Mouse (Mus musculus): Measurements from ENCODE around the gene Mybpc1. TPM values are rescaled to one million over a fixed set of nuclear protein-coding genes. Genes with fewer than 3 reads are reported as not detected.
"Not testable (repeated sequence)": the region's sequence is repeated elsewhere in the genome, so short reads cannot be mapped to it uniquely, and the experiment has no call there.

The Mybpc1 gene
- total RNA-seq, 2 experiments from 2014 or later: 2.0 to 2.8 TPM

- no peak for DNase-seq (ENCODE audit: low spot score in 2 of 2)
Measured at GRCm38 (mm10) chr10:88552738-88553137, 52.2 kb downstream of the Mybpc1 start.

DNA sequence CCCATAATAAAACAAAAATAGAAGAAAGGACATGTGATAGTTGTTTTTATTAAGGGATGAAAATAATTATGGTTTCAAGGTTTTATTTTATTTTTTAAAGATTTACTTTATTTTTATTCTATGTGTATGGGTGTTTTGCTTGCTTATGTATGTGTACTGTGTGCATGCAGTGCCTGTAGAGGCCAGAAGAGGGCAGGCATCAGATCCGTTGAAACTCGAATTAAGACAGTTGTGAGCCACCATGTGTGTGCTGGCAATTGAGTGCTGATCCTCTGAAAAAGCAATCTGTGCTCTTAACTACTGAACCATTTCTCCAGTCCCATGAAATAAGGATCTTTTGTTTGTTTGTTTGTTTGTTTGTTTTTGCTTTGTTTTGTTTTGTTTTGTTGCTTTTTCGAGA is 54.7 kb downstream of the Mybpc1 start:
- no peak for DNase-seq (ENCODE audit: low spot score in 2 of 2)

DNA sequence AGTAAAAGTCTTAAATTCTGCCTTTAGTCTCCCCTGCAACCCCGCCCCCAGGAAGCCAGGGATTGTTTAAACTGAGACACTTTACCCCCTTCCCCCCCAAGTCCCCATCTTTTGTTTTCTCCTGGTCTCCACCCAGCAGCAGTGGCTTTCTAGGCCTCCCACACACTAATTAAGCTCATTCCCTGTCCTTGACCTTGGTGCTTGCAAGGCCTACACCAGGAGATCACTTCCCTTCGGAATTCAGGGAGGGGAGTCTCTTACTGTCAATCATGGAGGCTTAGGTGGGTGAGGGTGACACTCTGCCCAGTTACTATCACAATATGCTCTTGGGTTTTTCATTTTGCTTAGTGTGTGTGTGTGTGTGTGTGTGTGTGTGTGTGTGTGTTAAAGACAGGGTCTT is 57.3 kb downstream of the Mybpc1 start:
- no peak for DNase-seq (ENCODE audit: low spot score in 2 of 2)

- no peak for DNase-seq (ENCODE audit: low spot score in 2 of 2)
Measured at GRCm38 (mm10) chr10:88530631-88531030, 74.3 kb downstream of the Mybpc1 start.

GRCm38 (mm10) chr10:88524016-88524415 is 80.9 kb downstream of the Mybpc1 start:
- DNase-seq (ENCODE audit: low spot score in 2 of 2): peak; percentile 41 to 70

GRCm38 (mm10) chr10:88523212-88523611 is 81.7 kb downstream of the Mybpc1 start:
- no peak for DNase-seq (ENCODE audit: low spot score in 2 of 2)

- no peak for DNase-seq (ENCODE audit: low spot score in 2 of 2)
Measured at GRCm38 (mm10) chr10:88522795-88523194, 82.2 kb downstream of the Mybpc1 start.

GRCm38 (mm10) chr10:88515049-88515448 is 89.9 kb downstream of the Mybpc1 start:
- not testable (repeated sequence) for DNase-seq (ENCODE audit: low spot score in 2 of 2)

DNA sequence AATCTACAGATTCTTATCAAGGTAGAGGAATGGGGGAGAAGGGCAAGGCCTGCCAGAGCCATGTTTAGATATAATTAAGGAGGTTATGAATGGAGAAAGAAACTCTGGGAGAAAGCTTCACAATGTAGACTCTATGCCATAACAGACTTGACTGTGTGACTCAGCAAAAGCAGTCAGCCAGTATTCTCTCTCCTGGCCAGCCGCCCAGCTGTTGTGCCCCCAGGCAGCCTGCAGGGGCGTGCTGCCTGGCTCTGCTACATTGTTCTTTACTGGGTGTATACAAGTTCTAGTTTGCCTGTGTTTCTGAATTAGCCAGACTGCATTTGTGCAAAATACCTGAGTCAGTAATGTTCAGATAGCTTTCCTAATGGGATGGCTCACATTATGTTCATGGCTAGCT is 90.5 kb downstream of the Mybpc1 start:
- peak; percentile 20 to 73 for DNase-seq (ENCODE audit: low spot score in 2 of 2)

DNA sequence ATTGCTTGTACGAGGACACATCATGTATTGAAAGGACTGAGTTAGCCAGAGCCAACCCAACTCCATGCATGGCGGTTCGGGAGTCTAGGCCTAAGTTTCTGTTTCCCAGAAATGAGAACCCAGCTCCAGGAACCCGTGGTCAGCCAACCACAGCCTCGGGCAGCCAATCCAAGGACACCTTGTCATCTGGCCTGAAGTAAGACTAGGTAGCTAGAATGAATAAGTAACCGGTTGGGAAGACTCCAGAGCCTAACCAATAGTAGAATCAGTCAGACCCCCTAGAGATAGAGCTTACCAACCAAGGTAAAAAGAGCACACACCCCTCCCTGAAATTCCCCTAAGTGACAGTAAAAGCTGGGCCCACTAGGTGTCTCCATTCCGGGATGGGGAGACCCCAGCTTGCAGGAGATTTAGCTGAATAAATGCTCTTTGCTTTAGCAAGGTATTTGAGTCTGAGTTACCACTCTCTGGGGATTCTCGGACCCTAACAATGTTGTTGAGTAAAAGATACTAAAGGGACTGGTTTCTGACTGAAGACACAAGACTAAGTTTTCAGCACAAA is 91.3 kb downstream of the Mybpc1 start:
- DNase-seq (ENCODE audit: low spot score in 2 of 2): no peak

DNA sequence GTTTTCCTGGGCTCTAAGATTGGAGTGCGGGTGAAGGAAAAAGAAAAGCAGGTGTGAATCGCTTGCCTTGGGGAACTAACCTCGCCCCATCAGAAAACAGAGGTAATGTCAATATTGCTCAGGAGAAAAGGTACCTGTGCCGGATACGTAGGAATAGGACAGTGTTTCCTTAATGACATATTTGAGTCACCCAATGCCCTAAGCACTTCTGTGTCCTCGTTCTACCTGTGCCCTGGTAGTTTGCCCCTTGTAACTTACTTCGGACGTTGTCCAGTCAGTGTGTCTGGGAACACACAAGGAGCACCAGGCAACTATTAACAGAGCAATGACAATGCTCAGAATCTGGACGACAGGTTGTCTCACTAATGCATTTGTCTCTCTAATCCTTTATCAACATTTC is 93.6 kb downstream of the Mybpc1 start:
- no peak for DNase-seq (ENCODE audit: low spot score in 2 of 2)

DNA sequence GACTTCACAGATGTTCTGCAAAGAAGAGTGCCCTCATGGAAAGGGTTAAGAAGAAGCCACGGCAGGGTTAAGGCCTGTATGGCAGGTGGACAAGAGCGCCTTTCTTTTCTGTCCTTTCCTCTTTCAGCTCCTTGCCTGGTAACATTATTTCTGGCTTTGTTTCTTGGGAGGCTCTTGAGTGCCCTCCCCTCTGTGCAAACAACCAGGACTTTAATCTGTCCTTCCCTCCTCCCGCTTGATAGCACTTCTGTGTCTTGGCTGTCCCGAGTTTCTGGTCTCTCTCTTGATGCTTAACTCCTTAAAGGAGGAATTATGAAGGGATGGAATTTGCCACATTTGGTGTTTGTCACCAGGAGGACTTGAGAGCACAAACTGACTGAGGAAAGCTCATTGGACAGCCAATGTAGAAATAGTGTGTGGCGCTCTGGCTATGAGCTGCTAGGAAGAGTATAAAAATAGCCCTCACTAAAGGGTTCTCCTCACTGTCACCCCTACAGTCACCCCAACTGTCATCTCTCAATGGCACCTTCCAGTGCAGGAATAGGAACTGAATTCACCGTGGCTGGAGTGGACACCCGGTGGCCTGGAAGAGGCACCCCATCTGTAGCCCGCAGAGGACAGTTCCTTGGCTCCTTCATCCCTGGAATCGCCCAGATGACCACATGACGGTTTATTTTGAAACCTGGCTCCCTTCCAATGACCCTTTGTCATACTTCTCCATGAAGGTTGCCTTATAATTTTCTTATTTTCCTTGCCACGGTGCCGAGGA is 94.3 kb downstream of the Mybpc1 start:
- no peak for DNase-seq (ENCODE audit: low spot score in 2 of 2)

- no peak for DNase-seq (ENCODE audit: low spot score in 2 of 2)
Measured at GRCm38 (mm10) chr10:88507691-88508143, 97.2 kb downstream of the Mybpc1 start.

- DNase-seq (ENCODE audit: low spot score in 2 of 2): no peak
Measured at GRCm38 (mm10) chr10:88505256-88505655, 99.7 kb downstream of the Mybpc1 start.

DNA sequence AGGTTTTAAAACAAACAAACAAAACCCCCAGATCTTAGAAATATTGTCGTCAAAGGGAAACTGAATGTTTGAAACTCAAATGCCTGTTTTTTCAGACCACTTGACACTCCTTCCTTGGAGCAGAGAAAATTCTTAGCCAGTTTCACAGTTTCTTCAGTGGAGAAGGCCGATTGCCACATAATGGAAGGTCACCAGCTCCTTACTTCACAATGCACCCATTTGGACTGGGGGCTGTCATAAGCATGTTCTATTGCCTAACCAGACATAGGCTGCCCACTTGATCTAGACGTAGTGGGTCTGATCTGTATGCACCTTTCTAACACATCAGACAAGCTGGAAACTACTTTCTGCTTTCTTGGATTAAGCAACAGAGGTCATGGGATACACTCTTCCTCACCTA is 100.5 kb downstream of the Mybpc1 start:
- DNase-seq (ENCODE audit: low spot score in 2 of 2): no peak

DNA sequence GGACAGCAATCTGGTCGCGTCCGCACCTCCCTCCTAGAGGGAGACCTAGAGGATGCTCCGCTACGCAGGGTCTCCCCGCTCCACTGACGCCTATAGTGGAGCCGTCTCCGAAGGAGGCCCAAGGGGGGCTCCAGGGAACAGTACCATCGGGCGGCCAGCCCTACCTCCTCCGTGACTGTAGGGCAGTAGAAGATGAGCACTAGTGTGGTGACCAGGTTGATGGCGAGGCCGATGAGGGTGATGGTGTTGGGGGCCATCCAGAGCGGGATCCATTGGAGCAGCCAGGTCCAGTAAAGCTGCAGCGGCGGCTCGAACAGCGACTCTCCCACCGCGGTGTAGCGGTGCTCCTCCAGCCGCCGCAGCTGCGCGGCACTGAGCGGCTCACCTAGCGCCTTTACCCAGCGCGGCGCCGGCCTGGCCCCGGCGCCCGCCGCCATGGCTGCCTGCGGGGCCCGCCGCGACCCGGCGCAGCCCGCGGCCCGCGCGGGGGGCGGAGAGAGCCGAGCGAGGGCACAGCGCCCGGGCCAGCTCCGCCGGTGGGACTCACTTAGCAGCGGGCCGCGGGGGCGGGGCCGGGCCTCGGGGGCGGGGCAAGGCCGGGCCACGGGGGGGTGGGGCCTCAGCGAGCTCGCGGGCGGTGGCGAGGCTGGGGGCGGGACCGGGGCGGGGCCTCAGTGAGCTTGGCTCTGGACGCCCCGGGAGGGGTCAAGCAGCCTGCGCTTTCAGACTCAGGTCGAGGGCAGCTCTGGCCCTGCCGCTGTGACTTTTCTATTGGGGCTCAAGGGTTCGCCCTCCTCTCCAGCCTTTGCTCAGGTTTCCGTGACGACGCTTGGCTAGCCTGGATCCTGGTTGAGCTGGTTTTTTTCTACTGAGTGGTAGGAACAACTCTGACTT is 101.3 kb downstream of the Mybpc1 start, which contains the start of gene Chpt1:
Gene Chpt1 (minus strand): TSS at position 653 of the 894 bp plus-strand sequence.
- peak; percentile 54 to 85 for DNase-seq (ENCODE audit: low spot score in 2 of 2)

GRCm38 (mm10) chr10:88502919-88503318 is 102.0 kb downstream of the Mybpc1 start:
- DNase-seq (ENCODE audit: low spot score in 2 of 2): no peak

- DNase-seq (ENCODE audit: low spot score in 2 of 2): peak in 1 of 2 experiments; percentile 30
Measured at GRCm38 (mm10) chr10:88501886-88502765, 102.8 kb downstream of the Mybpc1 start.

DNA sequence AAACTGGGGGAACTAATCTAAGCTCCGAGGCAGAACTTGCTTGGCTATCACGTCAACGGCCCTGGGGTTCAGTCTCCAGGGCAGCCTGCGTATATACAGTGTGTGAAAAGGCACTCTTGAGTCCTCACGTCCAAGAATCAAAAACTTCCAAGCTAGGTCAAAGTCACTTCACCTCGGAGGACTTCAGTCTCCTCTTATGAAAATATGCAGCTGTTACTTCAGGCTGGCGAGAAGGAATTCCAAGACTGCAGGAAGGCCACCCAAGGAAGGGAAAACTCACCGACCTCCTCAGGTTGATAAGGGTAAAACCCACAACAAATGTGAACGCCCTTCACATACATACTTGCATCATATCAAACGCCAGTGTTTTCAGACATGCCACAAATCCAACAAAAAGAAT is 103.6 kb downstream of the Mybpc1 start:
- DNase-seq (ENCODE audit: low spot score in 2 of 2): no peak

DNA sequence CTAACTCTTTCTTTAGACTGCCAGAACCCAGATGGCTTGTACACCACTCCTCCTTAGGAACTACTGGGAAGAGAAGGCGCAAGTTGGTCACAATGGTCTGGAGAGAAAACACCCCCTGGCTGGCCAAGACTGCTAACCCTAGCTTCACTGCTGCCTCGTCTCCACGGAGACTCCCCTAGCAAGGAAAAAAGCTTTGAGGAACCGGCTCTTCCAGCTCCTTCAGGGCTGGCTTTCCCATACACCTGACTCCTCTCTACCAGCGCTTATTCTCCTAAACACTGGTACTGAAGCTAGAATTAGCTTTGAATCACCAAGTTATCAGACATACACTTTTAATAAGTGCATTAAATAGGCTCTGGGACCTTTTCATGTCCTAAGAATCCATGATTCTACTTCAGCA is 105.0 kb downstream of the Mybpc1 start:
- no peak for DNase-seq (ENCODE audit: low spot score in 2 of 2)
